Mouse (Mus musculus) cerebellum, adult 2 months (tissue): Measurements from ENCODE around the gene Tesc.
A peak's percentile ranks its signal among the peaks of the same experiment; 100 is the strongest.

Source experiments
- CTCF ChIP-seq: fragments of 200-500 bp; IDR thresholded peaks from 2 replicates; pipeline ENCODE4 v1.5.1; 2011; ENCODE audit warnings: low read depth, mild to moderate bottlenecking, control low read depth, low read length, moderate library complexity, borderline replicate concordance; ENCODE audit not compliant: insufficient read depth
- POLR2A ChIP-seq: fragments of 200-500 bp; IDR thresholded peaks from 2 replicates; pipeline ENCODE4 v1.6.1; 2011; ENCODE audit warnings: low read length, control low read depth, borderline replicate concordance; ENCODE audit not compliant: insufficient read depth

DNA sequence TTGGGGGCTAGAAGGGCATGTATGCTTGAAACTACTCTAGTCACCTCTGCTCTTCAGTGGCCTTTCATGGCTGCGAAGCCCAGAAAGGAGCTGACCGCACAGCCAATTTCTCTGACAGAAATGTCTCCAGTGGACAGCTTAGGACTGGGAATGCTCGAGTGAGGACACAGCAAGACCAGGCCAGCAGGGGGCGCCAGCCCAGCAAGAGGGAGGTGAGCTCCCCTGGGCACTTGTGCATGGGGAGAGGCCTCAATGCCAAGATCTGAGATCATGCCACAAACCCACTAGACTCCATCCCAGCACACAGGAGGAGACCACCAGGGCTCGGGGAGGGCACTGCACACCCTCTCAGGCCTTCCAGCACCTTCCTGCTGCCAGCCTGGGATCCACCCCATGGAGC, 39.3 kb downstream of the Tesc start:
- TF ChIP-seq CTCF: peak; percentile 86
- TF ChIP-seq POLR2A: no peak
